Mouse (Mus musculus) liver, embryonic 16.5 days (tissue): Measurements from ENCODE around the gene Pde1b. TPM values are rescaled to one million over a fixed set of nuclear protein-coding genes. Genes with fewer than 3 reads are reported as not detected.

Source experiments
- ATAC-seq: fragments of 200-750 bp; cut with Nextera tagmentation; 2 replicates; pipeline ENCODE4 v1.8.0; 2017; ENCODE audit warnings: low read depth, mild to moderate bottlenecking, moderate number of reproducible peaks, moderate library complexity
- H3K27ac ChIP-seq: fragments of 300-500 bp; sonication (generic); 2 replicates; pipeline ENCODE4 v1.5.1; 2014; ENCODE audit warnings: mild to moderate bottlenecking, low read length
- H3K27me3 ChIP-seq: fragments of 300-500 bp; sonication (generic); 2 replicates; pipeline ENCODE4 v1.6.1; 2014; ENCODE audit warnings: low read depth, low read length, mixed read lengths; ENCODE audit not compliant: control insufficient read depth, insufficient read depth
- H3K36me3 ChIP-seq: fragments of 300-500 bp; sonication (generic); 2 replicates; pipeline ENCODE4 v1.6.1; 2014; ENCODE audit warnings: mild to moderate bottlenecking; ENCODE audit not compliant: control insufficient read depth, insufficient read depth
- H3K4me1 ChIP-seq: fragments of 300-500 bp; sonication (generic); 2 replicates; pipeline ENCODE4 v1.6.1; 2014; ENCODE audit warnings: low read depth, low read length, mixed read lengths; ENCODE audit not compliant: control insufficient read depth
- H3K4me2 ChIP-seq: fragments of 300-500 bp; sonication (generic); 2 replicates; pipeline ENCODE4 v1.6.1; 2014; ENCODE audit warnings: low read depth, low read length, mixed read lengths
- H3K4me3 ChIP-seq: fragments of 300-500 bp; sonication (generic); 2 replicates; pipeline ENCODE4 v1.5.1; 2014; ENCODE audit warnings: low read depth, mild to moderate bottlenecking, low read length
- H3K9ac ChIP-seq: fragments of 300-500 bp; sonication (generic); 2 replicates; pipeline ENCODE4 v1.6.1; 2014; ENCODE audit warnings: low read depth, low read length
- H3K9me3 ChIP-seq: fragments of 300-500 bp; sonication (generic); replicated peaks from 2 replicates; pipeline ENCODE4 v1.6.1; 2016; ENCODE audit warnings: low read length; ENCODE audit not compliant: control insufficient read depth
- WGBS: fragments of 180-500 bp; shearing (Covaris S2); extraction: QIAGEN DNeasy Blood & Tissue Kit; methylation state at CpG from one replicate; pipeline ENCODE4 v1.1.7; 2014; ENCODE audit not compliant: insufficient replicate concordance; 5-methylcytosine and 5-hydroxymethylcytosine counted together
- polyA plus RNA-seq: library from polyadenylated mRNA; unstranded; fragments of >200 nt; fragmentation: Nextera tagmentation; extraction: Ambion mirVana; gene quantifications from 2 replicates; pipeline ENCODE4 v1.2.1, GENCODE M21; 2015

Pde1b gene
- polyA plus RNA-seq, 1 experiment from 2014 or later, result 0.31 TPM

DNA sequence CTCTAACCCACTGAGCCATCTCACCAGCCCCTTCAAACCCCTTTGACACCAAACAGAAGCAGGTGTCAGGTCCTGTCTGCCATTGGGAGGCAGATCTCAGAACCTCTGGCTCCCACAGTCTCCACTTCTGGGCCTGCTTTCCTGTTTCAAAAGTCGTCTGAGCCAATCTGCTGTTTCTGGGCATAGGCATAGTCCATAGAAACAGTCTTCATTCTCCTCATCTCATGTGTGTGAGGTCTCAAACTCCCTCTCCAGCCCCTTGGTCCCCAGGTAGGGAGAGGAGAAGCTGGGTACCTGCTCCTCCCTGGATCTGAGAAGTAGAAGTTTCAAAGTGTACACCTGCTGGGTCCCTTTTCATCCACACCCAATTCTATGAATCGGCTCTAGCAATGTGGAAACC lies 33.6 kb downstream of the Pde1b start:
- Histone ChIP-seq H3K4me3 (no peak overlapping the region), H3K4me2 (no peak overlapping the region)

GRCm38 (mm10) chr15:103537011-103537821 lies 34.4 kb downstream of the Pde1b start:
- no peaks in the 10 kb centered on the region for H3K36me3 ChIP-seq
- H3K27me3 ChIP-seq, result peaks cover 30% of the 10 kb centered on the region
- WGBS, result 2% methylated on average over 30 of the region's 37 CpGs
- peak overlapping the region; percentile 40 for H3K4me3 ChIP-seq
- H3K27ac ChIP-seq, result no peak overlapping the region
- H3K4me2 ChIP-seq, result peak overlapping the region; percentile 55
- no peaks in the 10 kb centered on the region for H3K9me3 ChIP-seq
- ATAC-seq, result no peak
- H3K4me1 ChIP-seq, result no peaks in the 10 kb centered on the region
- no peak overlapping the region for H3K9ac ChIP-seq

More for the DNA sequence above, 33.6 kb downstream of the Pde1b start:
- peaks cover 30% of the 10 kb centered on the region for H3K27me3 ChIP-seq
- WGBS, result 24% methylated on average over 2 of the region's 2 CpGs
- no peaks in the 10 kb centered on the region for H3K9me3 ChIP-seq
- H3K9ac ChIP-seq, result no peak overlapping the region
- H3K36me3 ChIP-seq, result no peaks in the 10 kb centered on the region
- H3K4me1 ChIP-seq, result no peaks in the 10 kb centered on the region
- H3K27ac ChIP-seq, result no peak overlapping the region
- no peak for ATAC-seq

- Histone ChIP-seq H3K27me3 (peaks cover 30% of the 10 kb centered on the region), H3K4me1 (no peaks in the 10 kb centered on the region), H3K9me3 (no peaks in the 10 kb centered on the region), H3K27ac (no peak within 1 kb of the TSS), H3K9ac (no peak within 1 kb of the TSS), H3K4me2 (peak within 1 kb of the TSS; percentile 55), H3K36me3 (no peaks in the 10 kb centered on the region), H3K4me3 (peak within 1 kb of the TSS; percentile 40)
- 1% methylated on average over 35 of the region's 36 CpGs for WGBS
- ATAC-seq, result no peak
These were observed 35.0 kb downstream of the Pde1b start, which contains the start of gene Ppp1r1a for GRCm38 (mm10) chr15:103537822-103538213. Gene Ppp1r1a (minus strand): TSS chr15:103538003.

GRCm38 (mm10) chr15:103539259-103539658 lies 36.4 kb downstream of the Pde1b start:
- Histone ChIP-seq H3K9ac (no peak overlapping the region), H3K27me3 (peaks cover 29% of the 10 kb centered on the region), H3K36me3 (no peaks in the 10 kb centered on the region), H3K4me1 (no peaks in the 10 kb centered on the region), H3K27ac (no peak overlapping the region), H3K4me2 (no peak overlapping the region), H3K4me3 (no peak overlapping the region), H3K9me3 (no peaks in the 10 kb centered on the region)
- WGBS, result 45% methylated on average over 2 of the region's 2 CpGs
- ATAC-seq, result no peak

DNA sequence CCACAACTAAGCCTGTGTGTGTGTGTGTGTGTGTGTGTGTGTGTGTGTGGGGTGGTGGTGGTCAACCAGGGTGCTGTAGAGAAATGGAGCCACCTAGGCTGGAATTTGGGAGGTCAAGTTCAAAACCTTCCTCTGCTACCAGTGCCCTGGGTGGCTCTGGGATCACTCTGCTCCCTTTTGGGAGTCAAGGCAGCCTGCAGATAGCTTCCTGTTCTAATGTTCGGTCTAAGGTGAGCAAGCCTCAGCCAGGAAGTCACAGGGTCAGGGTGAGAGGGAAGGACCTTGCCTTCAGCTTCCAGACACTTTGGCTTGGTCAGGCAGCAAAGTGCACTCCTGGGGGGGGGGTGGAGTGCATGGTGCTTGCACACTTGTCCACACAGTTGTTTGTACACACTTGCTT lies 37.8 kb downstream of the Pde1b start:
- H3K27me3 ChIP-seq, result peaks cover 26% of the 10 kb centered on the region
- no peak overlapping the region for H3K4me2 ChIP-seq
- H3K9ac ChIP-seq, result no peak overlapping the region
- no peaks in the 10 kb centered on the region for H3K4me1 ChIP-seq
- H3K27ac ChIP-seq, result no peak overlapping the region
- WGBS, result 14% methylated on average over 1 of the region's 1 CpGs
- no peaks in the 10 kb centered on the region for H3K9me3 ChIP-seq
- no peak overlapping the region for H3K4me3 ChIP-seq
- no peaks in the 10 kb centered on the region for H3K36me3 ChIP-seq
- no peak for ATAC-seq

GRCm38 (mm10) chr15:103542526-103542925 lies 39.7 kb downstream of the Pde1b start:
- Histone ChIP-seq H3K27ac (no peak overlapping the region), H3K36me3 (no peaks in the 10 kb centered on the region)
- no peak for ATAC-seq

DNA sequence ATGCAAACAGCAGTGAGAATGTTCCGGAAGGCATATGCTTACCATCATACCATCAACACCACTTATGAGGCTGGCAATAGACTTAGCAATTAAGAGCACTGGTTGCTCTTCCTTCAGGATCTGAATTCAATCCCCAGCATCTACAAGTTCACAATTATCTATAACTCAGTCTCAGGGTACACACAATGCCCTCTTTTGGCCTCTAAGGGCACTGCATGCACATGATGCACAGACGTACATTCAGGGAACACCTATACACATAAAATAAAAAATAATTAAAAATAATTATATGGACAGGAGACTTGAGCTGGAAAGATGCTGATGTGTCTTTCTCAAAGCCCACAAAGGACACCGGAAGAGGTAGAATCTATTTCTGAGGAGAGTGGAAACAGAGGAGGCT lies 45.1 kb downstream of the Pde1b start:
- Histone ChIP-seq H3K36me3 (no peaks in the 10 kb centered on the region), H3K27me3 (no peaks in the 10 kb centered on the region), H3K9me3 (no peaks in the 10 kb centered on the region), H3K4me2 (no peak overlapping the region), H3K4me1 (no peaks in the 10 kb centered on the region), H3K9ac (no peak overlapping the region), H3K4me3 (no peak overlapping the region), H3K27ac (no peak overlapping the region)
- 64% methylated on average over 3 of the region's 3 CpGs for WGBS
- no peak for ATAC-seq

More at GRCm38 (mm10) chr15:103542526-103542925, 39.7 kb downstream of the Pde1b start:
- Histone ChIP-seq H3K9ac (no peak overlapping the region), H3K4me2 (no peak overlapping the region), H3K4me3 (no peak overlapping the region), H3K27me3 (peaks cover 12% of the 10 kb centered on the region), H3K4me1 (no peaks in the 10 kb centered on the region), H3K9me3 (no peaks in the 10 kb centered on the region)

- Histone ChIP-seq H3K27me3 (no peaks in the 10 kb centered on the region), H3K4me3 (no peak overlapping the region), H3K9ac (no peak overlapping the region), H3K4me1 (no peaks in the 10 kb centered on the region), H3K36me3 (no peaks in the 10 kb centered on the region), H3K9me3 (no peaks in the 10 kb centered on the region), H3K27ac (no peak overlapping the region), H3K4me2 (no peak overlapping the region)
- 80% methylated on average over 1 of the region's 1 CpGs for WGBS
- ATAC-seq, result no peak
These were observed 46.6 kb downstream of the Pde1b start for GRCm38 (mm10) chr15:103549475-103549874.

DNA sequence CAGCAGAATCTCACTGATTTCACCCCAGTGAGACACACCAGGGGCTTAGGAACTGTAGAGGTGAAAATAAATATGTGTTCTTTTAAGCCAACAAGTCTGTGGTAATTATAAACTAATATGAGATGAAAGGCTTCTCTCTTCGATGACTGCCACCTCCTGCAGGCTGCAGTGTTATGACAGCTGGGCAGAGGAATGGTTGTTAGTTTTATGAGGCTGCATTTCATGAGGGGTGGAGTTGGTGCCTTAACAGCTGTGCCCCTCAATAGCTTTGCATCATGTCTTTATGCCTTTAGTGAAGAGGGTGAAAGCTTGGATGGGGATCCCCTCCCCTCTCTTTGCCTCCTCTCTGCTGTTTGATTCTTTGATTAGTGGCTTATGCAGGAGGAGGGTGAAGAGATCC lies 48.2 kb downstream of the Pde1b start:
- 24% methylated on average over 1 of the region's 1 CpGs for WGBS
- ATAC-seq, result no peak

More for the DNA sequence above, 48.2 kb downstream of the Pde1b start:
- Histone ChIP-seq H3K36me3 (no peaks in the 10 kb centered on the region), H3K4me3 (no peak overlapping the region), H3K4me1 (no peaks in the 10 kb centered on the region), H3K9me3 (no peaks in the 10 kb centered on the region), H3K4me2 (no peak overlapping the region), H3K27ac (no peak overlapping the region), H3K9ac (no peak overlapping the region), H3K27me3 (no peaks in the 10 kb centered on the region)
